Comparison of ENCODE assay signal across 10 mouse cellular contexts in the genomic region with DNA sequence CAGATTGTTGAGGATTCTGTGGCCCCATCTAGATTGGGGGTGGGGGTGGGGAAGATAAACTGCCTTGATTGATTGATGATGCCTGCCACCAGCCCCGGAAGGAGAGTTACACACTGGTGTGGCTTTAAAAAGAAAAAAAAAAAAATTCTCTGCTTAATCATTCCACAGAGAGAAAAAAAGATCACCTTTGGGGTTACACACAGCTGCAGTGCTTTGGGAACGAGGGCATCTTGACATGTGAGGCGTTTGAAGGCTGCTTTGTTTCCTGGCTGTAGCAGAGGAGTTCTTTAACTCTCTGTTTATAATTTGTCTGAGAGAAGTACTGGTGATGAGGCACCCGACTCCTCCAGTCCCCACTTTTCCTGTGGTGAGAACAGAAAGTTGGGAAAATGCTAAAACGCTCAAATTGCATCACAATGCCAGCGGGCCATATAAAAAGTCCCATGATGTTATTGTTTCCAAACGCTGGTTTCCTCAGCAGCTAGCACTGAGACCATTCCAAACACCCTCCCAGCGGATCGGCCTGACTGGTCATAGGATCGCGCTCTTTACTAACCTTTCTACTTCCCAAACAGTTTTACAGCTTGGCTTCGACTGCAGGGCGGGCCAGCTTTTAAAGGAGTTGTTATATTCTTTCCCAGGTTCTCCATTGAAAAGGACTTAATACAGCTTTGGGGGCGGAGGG.
DNase-seq lines count a peak whose midpoint lies in the region; ATAC-seq and TF ChIP-seq lines count a peak whose summit lies in the region.
"Had no signal": no experiment of that assay in that cellular context is flagged by ENCODE, and none has a peak within 500 bp of the region (broad histone marks: within the 10 kb centered on the region; RNA-seq: fewer than 3 reads in every experiment).

No protein-coding gene starts in this region.

- no peaks in the 10 kb centered on the region for H3K4me1 ChIP-seq in midbrain, embryonic 14.5 days (ENCODE audit: control insufficient read depth, insufficient read depth, low read length)
- H3K4me1 ChIP-seq: heart, embryonic 15.5 days had no signal

- no peak for ATAC-seq in midbrain, embryonic 14.5 days (ENCODE audit: low FRiP score, low TSS enrichment)

- WGBS in midbrain, embryonic 14.5 days: 48% methylated on average over 14 of the region's 14 CpGs

- no peak overlapping the region for H3K9ac ChIP-seq in midbrain, embryonic 14.5 days (replicated peaks; ENCODE audit: low read length)
- H3K9ac ChIP-seq: heart, embryonic 15.5 days had no signal

- peak overlapping the region; percentile 45 for H3K4me3 ChIP-seq in gastrocnemius, adult 2 months
- no peak overlapping the region for H3K4me3 ChIP-seq in midbrain, embryonic 14.5 days (replicated peaks; ENCODE audit: low read depth, low read length)
- H3K4me3 ChIP-seq: heart, embryonic 15.5 days had no signal

- no peaks in the 10 kb centered on the region for H3K27me3 ChIP-seq in midbrain, embryonic 14.5 days (ENCODE audit: control insufficient read depth, insufficient read depth, low read length)
- H3K27me3 ChIP-seq: heart, embryonic 15.5 days had no signal

- no peaks in the 10 kb centered on the region for H3K9me3 ChIP-seq in midbrain, embryonic 14.5 days (ENCODE audit: control insufficient read depth, low read length)
- H3K9me3 ChIP-seq: heart, embryonic 15.5 days had no signal

- no peak for TF ChIP-seq CTCF in gastrocnemius, adult 2 months (IDR thresholded peaks at IDR 0.05)

- intact Hi-C loops in gastrocnemius, adult 2 months (cut with DNase I): no loop called here

- H3K27ac ChIP-seq in gastrocnemius, adult 2 months: peak overlapping the region; percentile 64
- H3K27ac ChIP-seq in midbrain, embryonic 14.5 days (replicated peaks; ENCODE audit: low read depth, low read length): no peak overlapping the region
- H3K27ac ChIP-seq: heart, embryonic 15.5 days had no signal

- H3K36me3 ChIP-seq in midbrain, embryonic 14.5 days (ENCODE audit: control insufficient read depth, insufficient read depth, low read length): no peaks in the 10 kb centered on the region
- H3K36me3 ChIP-seq: heart, embryonic 15.5 days had no signal

- H3K4me2 ChIP-seq in midbrain, embryonic 14.5 days (ENCODE audit: low read length): no peak overlapping the region
- H3K4me2 ChIP-seq: heart, embryonic 15.5 days; midbrain, embryonic 11.5 days had no signal

- peak; percentile 26 for DNase-seq in ovary, postnatal 36 days (ENCODE audit: low spot score)
- DNase-seq in ovary, postnatal 10 days (ENCODE audit: low spot score): no peak
- DNase-seq in gastrocnemius, adult 2 months: peak; percentile 59
- peak; percentile 35 to 58 for DNase-seq in kidney, postnatal 4 days
- DNase-seq in thymus, postnatal 14 days: peak; percentile 49
- no peak for DNase-seq in midbrain, embryonic 14.5 days
- DNase-seq in layer of hippocampus, adult 18-20 months (ENCODE audit: low spot score in 2 of 2): no peak
- DNase-seq: cerebellum, postnatal 25 days had no signal

Comparison
In these comparisons a context has a peak if more than half of its experiments do, and no peak if none do; other contexts are left out.
1. DNase-seq: peak in ovary, postnatal 36 days (single experiment), gastrocnemius, adult 2 months (single experiment), kidney, postnatal 4 days (2 of 2) and thymus, postnatal 14 days (single experiment); none in ovary, postnatal 10 days (single experiment), midbrain, embryonic 14.5 days (single experiment) and layer of hippocampus, adult 18-20 months (0 of 2).